Mouse (Mus musculus) activated CD4-positive, CD25-positive, alpha-beta regulatory T cell, adult 4 months (primary cell): ENCODE measurements around the gene Smu1. TPM values are rescaled to one million over a fixed set of nuclear protein-coding genes. Genes with fewer than 3 reads are reported as not detected.

Experiments
- ATAC-seq: one replicate; pipeline ENCODE4 v1.8.0; 2017
- polyA plus RNA-seq, 2 experiments: library from polyadenylated mRNA; unstranded; fragments of 100-300 nt; shearing (Covaris generic); gene quantifications; one replicate each; pipeline ENCODE4 v1.2.1; 2017

The Smu1 gene
- polyA plus RNA-seq, 2 experiments from 2014 or later, result 111 to 128 TPM

DNA sequence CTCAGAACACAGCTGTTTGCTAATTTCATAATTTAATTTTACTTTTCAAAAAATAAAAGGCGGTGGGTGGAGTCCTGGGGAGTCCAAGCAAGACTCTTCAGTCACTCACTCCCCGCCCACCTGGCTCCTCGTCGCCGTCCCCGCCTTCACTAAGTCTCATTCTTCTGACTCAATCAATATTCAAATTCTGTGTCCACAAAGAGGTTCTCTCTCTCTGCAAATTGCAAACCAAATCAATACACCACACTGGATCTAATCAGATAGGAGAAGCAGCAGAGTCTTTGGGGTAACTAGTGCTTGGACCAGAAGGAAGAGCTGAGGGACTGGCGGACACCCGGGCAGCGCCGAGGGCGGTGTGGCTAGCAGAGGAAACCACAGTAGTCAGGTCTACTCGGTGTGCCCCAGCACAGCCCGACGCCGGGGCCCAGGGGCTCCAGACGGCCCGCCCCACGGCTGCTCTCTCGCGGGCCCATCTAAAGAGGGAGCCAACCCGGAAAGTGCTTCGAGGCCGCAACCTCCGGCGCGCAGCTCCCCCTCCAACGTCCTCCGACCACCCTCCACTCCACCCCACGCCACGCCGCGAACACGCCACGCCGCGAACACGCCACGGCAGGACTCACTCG is 455 bp downstream of the Smu1 start:
- peak; percentile 58 for ATAC-seq

DNA sequence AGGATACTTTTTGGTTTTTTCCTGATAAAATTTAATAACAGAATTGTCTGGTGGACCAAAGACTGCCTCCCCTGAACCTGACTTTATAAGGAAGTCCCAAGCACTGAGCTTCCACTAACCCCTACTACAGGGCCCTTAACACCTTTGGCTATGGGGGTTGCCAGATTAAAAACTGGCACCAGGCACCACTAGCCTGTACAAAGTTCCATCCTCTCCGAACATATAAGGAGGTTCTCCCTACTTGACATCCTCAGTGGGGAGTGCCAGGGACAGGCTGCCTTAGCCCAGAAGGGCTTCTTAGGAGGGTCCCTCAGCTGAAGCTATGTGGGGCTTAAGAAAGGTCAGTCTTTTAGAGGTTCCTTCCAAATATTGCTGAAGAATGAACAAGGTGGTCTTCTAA is 22.4 kb downstream of the Smu1 start:
- no peak for ATAC-seq

DNA sequence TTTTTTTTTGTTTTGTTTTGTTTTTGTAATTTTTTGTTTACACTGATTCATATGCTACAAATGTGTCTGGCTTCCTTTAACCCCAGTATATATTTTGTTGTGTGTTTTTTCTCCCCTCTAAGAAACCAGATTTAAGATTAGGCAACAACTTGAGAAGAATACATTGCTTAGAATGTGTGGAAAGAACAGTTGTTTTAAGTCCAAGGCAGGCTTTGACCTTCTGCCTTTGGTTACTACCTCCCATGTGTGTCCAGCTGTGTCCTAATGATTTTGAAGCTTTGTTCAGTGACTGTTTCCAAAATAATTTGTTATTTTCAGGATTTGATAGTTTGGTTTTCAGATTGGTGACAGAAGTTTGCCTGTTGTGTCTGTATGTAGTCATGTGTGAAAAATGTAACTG is 26.5 kb downstream of the Smu1 start:
- ATAC-seq, result no peak

DNA sequence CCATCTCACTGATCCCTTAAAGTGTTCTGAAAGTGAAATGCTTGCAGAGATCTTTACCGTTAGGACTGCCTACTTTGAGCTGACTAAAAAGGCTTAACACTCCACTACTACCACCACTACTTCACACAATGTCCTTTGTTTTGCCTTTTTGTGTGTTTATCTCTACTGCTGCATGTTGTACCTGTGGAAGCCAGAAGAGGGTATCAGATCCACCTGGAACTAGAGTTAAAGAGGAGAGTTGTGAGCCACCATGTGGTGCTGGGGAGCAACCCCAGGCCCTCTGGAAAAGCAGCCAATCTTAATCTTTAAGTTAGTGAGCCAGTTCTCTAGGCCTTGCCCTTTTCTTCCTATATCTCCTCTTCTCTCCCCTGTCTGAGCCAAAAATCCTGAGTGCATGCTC is 30.5 kb downstream of the Smu1 start:
- no peak for ATAC-seq

GRCm38 (mm10) chr4:40725554-40725953 is 32.2 kb downstream of the Smu1 start:
- ATAC-seq, result no peak

GRCm38 (mm10) chr4:40725141-40725540 is 32.6 kb downstream of the Smu1 start:
- ATAC-seq, result no peak

GRCm38 (mm10) chr4:40722687-40723460 is 34.8 kb downstream of the Smu1 start:
- peak; percentile 44 for ATAC-seq

DNA sequence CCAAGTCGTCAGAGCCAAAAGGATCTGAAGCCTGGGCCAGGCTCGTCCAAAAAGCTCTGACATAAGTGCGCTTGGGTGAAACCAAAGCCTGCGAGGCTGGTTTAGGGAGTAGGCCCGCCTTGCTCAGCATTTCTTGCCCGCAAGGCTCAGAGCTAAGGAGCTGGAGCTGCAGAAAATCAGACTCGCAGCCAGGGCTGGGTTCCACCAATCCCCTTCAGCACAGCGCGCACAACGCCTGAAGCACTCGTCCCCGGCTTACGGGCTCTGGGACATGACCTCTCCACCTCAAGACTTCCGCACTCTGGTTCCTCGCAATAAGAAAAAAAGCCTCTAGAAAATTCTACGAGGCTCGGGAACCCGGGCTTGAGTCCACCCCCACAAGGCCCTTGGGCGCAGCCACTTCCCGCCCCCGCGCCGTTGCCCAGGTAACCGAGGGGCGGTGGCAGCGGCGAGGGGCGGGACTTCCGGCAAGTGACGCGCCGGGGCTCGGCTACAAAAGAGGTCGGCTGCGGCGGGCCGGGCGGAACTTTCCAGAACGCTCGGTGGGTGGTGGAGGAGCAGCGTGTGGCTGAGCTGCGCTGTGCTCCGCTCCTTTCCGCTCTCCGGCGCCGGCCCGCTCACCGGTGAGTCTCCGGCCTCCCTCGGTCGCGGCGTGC is 35.6 kb downstream of the Smu1 start, which contains the start of gene Dnaja1:
TSS of gene Dnaja1 (plus strand) at position 140 of the 656 bp plus-strand sequence.
- peak; percentile 76 for ATAC-seq

- ATAC-seq, result peak; percentile 49
Observed at GRCm38 (mm10) chr4:40720910-40721309, 36.8 kb downstream of the Smu1 start.

DNA sequence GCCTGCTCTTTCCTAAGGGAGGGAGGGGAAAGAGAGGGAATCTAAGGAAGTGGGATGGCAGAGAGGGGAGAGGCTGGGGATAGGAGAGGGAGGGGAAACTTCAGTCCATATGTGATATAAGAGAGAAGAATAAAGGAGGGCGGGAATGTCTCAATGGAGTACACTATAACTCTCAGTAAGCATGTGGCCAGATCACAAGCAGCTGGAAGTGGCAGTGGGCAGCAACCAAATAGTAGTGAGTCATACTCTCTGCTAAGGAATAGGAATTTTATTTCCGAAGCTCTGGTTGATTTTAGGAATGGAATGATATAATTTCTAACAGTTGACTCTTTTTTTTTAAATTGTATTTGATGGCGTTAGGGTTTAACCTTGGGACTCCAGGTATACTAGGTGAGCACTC is 40.6 kb downstream of the Smu1 start:
- ATAC-seq, result no peak

- ATAC-seq, result no peak
Observed at GRCm38 (mm10) chr4:40703710-40704275, 53.9 kb downstream of the Smu1 start.

DNA sequence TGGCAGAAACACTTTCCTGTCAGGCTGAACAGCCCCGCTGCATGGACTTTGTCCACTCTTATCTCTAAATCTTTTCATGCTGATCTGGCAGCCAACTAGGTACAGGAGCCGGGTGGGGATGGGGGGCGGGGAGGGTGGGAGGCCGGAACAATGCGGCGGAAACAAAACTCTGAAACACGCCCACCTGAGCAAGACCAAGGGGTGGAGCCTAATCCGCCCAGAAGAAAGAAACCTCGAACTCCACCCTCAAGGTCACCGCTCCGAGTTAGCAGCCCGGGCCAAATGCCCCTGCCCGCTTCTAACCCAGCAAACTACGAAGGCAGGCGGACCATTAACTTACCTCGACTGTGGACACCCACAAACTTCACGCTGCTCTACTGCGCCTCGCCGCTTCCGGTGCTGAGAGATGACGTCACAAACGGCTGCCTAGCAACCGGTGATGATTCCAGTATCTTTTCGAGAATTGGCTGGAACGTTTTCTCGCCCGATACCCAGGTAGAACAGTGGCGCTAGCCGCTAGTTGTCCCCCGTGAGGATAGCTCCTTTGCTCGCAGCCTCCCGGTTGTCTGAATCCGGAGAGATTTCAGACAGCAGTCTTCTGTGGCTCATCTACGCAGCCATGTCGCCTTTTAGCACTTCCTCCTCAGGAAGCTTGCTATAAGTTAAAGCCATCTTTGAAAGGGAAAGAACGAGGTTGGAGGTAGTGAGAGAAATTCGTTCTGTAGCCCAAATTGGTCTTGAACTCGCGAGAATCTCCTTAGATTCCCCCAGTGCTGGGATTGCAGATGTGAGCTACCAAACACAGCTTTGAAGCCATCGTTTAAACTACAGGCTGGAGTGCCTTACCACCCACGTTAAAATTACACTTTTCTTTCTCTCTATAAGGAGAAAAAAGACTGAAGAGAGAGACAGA is 54.7 kb downstream of the Smu1 start, which contains the start of gene Aptx:
TSS of gene Aptx (minus strand) at position 398 of the 913 bp plus-strand sequence.
- peak; percentile 90 for ATAC-seq

GRCm38 (mm10) chr4:40701796-40702195 is 55.9 kb downstream of the Smu1 start:
- no peak for ATAC-seq

- ATAC-seq, result no peak
Observed at GRCm38 (mm10) chr4:40700216-40700615, 57.5 kb downstream of the Smu1 start.

DNA sequence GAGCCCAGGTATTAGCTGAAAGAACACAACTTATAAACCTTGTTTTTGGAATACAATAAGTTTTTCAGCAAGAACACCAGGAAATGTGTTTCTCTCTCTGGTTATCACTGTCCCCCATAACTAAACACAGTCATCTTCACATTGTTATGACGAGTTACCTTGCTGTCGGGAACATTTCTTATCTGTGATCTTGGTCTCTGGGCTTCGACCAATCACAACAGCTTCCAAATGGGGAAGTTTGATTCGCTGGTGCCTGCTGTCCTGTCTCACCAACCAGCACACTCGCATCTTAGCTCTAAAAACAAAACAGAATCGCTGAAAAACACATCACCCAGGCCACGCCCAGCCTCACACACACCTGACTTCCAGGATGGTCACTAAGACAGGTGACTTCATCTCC is 60.7 kb downstream of the Smu1 start:
- no peak for ATAC-seq

DNA sequence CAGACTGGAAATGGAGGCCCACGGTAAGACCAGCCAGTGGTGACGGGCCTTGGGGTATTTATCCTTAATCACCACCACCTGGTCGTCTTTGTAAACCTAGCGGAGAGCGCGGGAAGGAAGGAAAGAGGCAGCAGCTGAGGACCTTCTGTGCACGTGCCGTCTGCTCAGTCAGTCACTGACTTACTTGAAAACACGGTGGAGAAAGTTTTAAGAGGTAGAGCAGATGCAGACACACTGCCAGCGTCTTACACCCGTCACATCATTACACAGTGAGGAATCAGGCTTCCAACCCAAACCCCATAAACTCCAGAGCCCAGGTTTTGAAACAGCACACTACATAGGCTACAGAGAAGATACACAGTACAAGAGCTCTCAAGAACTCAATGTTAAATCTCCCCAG is 66.6 kb downstream of the Smu1 start:
- ATAC-seq, result no peak

Other genes starting within 250 kb of the Smu1 start
- 10 to 100 TPM; 29.8 to 34.2 TPM for gene Aptx, start 54.7 kb downstream of the Smu1 start, polyA plus RNA-seq
- gene Dnaja1, start 35.8 kb downstream of the Smu1 start, polyA plus RNA-seq, result 100 to 1,000 TPM; 474 TPM
- gene B4galt1, start 96.1 kb upstream of the Smu1 start, polyA plus RNA-seq, result 10 to 100 TPM; 58.7 to 75.3 TPM
- gene Spink4, start 162.1 kb upstream of the Smu1 start, polyA plus RNA-seq, result not detected
- 10 to 100 TPM; 11.5 to 15.0 TPM for gene Bag1, start 190.4 kb upstream of the Smu1 start, polyA plus RNA-seq
- gene Chmp5, start 190.5 kb upstream of the Smu1 start, polyA plus RNA-seq, result 100 to 1,000 TPM; 121 to 129 TPM
- 10 to 100 TPM; 92.3 to 93.9 TPM for gene Nfx1, start 213.0 kb upstream of the Smu1 start, polyA plus RNA-seq